Mouse (Mus musculus) lung, postnatal 0 days (tissue): ENCODE measurements at regions not wholly inside any gene's neighbourhood (a gene's known extent, or its start where the extent isn't known, plus 50 kb on each side); places are given as distances from the start of the nearest gene placed in this dataset.

Experiments used
- ATAC-seq: fragments of 200-750 bp; cut with Nextera tagmentation; 2 replicates; pipeline ENCODE4 v1.8.0; 2017; ENCODE audit warnings: moderate library complexity
- DNase-seq: peaks from one replicate; pipeline ENCODE4 v3.0.0-alpha.2; 2016; ENCODE audit warnings: low spot score
- H3K27ac ChIP-seq: fragments of 300-500 bp; sonication (generic); 2 replicates; pipeline ENCODE4 v1.5.1; 2014; ENCODE audit warnings: antibody characterized with exemption, mild to moderate bottlenecking, low read length, mixed read lengths
- H3K27me3 ChIP-seq: fragments of 300-500 bp; sonication (generic); replicated peaks from 2 replicates; pipeline ENCODE4 v1.6.1; 2014; ENCODE audit warnings: low read length, mixed read lengths; ENCODE audit not compliant: insufficient read depth
- H3K36me3 ChIP-seq: fragments of 300-500 bp; sonication (generic); 2 replicates; pipeline ENCODE4 v1.6.1; 2014; ENCODE audit warnings: low read length, mixed read lengths; ENCODE audit not compliant: insufficient read depth
- H3K4me1 ChIP-seq: fragments of 300-500 bp; sonication (generic); 2 replicates; pipeline ENCODE4 v1.6.1; 2014; ENCODE audit warnings: antibody characterized with exemption, low read depth, low read length, mixed read lengths; ENCODE audit not compliant: insufficient read depth
- H3K4me2 ChIP-seq: fragments of 300-500 bp; sonication (generic); replicated peaks from 2 replicates; pipeline ENCODE4 v1.6.1; 2014; ENCODE audit warnings: low read depth, mild to moderate bottlenecking, low read length, moderate library complexity, mixed read lengths
- H3K4me3 ChIP-seq: fragments of 300-500 bp; sonication (generic); 2 replicates; pipeline ENCODE4 v1.5.1; 2014; ENCODE audit warnings: low read depth, low read length
- H3K9ac ChIP-seq: fragments of 300-500 bp; sonication (generic); replicated peaks from 2 replicates; pipeline ENCODE4 v1.6.1; 2014; ENCODE audit warnings: low read depth, mild to moderate bottlenecking
- H3K9me3 ChIP-seq: fragments of 300-500 bp; sonication (generic); 2 replicates; pipeline ENCODE4 v1.6.1; 2016; ENCODE audit warnings: low read length, mixed read lengths
- CTCF ChIP-seq: IDR thresholded peaks from 2 replicates; pipeline ENCODE4 v1.5.1; 2016; ENCODE audit warnings: antibody characterized with exemption, mild to moderate bottlenecking
- EP300 ChIP-seq: IDR thresholded peaks from 2 replicates; pipeline ENCODE4 v1.6.1; 2016; ENCODE audit warnings: antibody characterized with exemption, mild to moderate bottlenecking, control low read depth
- whole genome bisulfite sequencing: fragments of 180-500 bp; shearing (Covaris S2); extraction: QIAGEN DNeasy Blood & Tissue Kit; methylation state at CpG from one replicate; pipeline ENCODE4 v1.1.7; 2014; 5-methylcytosine and 5-hydroxymethylcytosine counted together

- ATAC-seq = no peak
- Histone ChIP-seq H3K36me3 (no peaks in the 10 kb centered on the region), H3K4me3 (no peak overlapping the region), H3K9me3 (no peaks in the 10 kb centered on the region), H3K27me3 (no peaks in the 10 kb centered on the region), H3K9ac (no peak overlapping the region), H3K27ac (no peak overlapping the region), H3K4me2 (no peak overlapping the region), H3K4me1 (no peaks in the 10 kb centered on the region)
- WGBS = 68% methylated on average over 13 of the region's 13 CpGs
- no peak for DNase-seq
- no peak for TF ChIP-seq EP300
- TF ChIP-seq CTCF = no peak
Measured at GRCm38 (mm10) chr16:85300092-85300853, 126.7 kb upstream of the App start.

DNA sequence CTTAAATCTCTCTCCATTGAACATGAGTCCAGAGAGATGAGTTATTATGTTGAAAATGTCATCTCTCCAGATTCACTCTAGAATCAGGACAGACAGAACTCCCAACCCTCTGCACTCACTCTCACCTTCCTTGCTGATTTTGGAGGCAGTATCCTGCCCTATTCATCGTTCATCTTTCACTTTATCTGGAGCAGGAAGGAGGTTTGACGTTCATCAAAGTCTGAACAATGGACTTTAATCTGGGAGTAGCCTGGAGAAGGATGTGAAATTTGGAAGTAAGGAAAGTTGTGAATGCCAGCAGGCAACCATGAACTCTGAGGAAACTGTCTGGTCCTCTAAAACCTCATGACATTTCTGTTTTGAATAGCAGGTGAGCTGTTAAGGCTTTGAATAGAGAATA is 125.0 kb upstream of the App start:
- H3K27me3 ChIP-seq = no peaks in the 10 kb centered on the region
- no peak overlapping the region for H3K4me3 ChIP-seq
- no peak overlapping the region for H3K27ac ChIP-seq
- no peak overlapping the region for H3K4me2 ChIP-seq
- H3K9me3 ChIP-seq = no peaks in the 10 kb centered on the region
- TF ChIP-seq CTCF (no peak), EP300 (no peak)
- H3K36me3 ChIP-seq = no peaks in the 10 kb centered on the region
- DNase-seq = no peak
- no peaks in the 10 kb centered on the region for H3K4me1 ChIP-seq
- 23% methylated on average over 2 of the region's 2 CpGs for WGBS
- ATAC-seq = no peak
- H3K9ac ChIP-seq = no peak overlapping the region

DNA sequence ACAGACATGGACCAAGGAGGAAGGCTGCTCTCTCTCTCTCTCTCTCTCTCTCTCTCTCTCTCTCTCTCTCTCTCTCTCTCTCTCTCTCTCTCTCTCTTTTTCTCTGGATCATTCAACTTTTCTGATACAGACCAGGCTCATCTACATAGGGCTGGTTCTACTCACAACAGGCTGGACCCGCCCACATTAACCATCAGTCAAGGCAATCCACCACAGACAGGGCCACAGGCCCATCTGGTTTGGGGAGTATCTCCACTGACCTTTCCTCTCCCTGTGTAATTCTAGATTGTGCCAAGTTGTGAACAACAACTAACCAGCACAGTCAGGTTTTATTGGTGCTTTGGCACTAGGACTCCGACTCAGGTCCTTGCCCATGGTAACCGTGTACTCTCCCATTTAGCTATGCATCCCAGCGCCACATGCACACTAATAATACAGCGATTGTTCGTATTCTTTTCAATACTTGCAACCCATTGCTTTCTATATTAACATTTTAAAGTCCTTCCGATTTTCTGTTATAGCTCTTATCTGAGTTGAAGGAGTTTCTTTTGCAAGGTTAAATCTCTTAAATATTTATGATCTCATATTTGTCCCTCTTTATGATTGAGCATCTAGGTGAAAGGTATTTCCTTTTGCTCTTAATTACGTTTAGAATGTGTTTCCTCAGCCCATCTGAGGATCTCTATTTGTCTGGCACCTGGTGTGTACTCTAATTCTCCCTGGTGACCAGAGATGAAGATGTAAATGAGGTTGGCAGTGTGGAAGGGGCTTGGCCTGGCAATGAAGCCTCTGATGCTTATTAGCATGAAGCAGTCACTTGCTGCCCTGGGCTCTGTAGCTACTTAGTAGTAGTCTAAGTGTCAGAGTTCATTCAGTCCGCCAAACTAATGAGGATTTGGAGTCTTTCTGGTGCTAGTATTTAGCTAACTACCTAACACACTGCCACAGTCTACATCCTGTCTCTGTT is 117.7 kb upstream of the App start:
- 87% methylated on average over 9 of the region's 9 CpGs for WGBS

GRCm38 (mm10) chr16:85277862-85278261 is 104.3 kb upstream of the App start:
- Histone ChIP-seq H3K36me3 (no peaks in the 10 kb centered on the region), H3K27me3 (no peaks in the 10 kb centered on the region), H3K9me3 (no peaks in the 10 kb centered on the region), H3K4me1 (no peaks in the 10 kb centered on the region), H3K4me2 (no peak overlapping the region), H3K27ac (no peak overlapping the region), H3K4me3 (no peak overlapping the region), H3K9ac (no peak overlapping the region)
- ATAC-seq = no peak
- 60% methylated on average over 1 of the region's 1 CpGs for WGBS
- no peak for DNase-seq
- no peak for TF ChIP-seq CTCF
- no peak for TF ChIP-seq EP300

More for the DNA sequence above, 117.7 kb upstream of the App start:
- H3K4me3 ChIP-seq = no peak overlapping the region
- H3K4me2 ChIP-seq = no peak overlapping the region
- H3K9me3 ChIP-seq = no peaks in the 10 kb centered on the region
- no peak overlapping the region for H3K27ac ChIP-seq
- TF ChIP-seq EP300 = no peak
- no peak for TF ChIP-seq CTCF
- H3K9ac ChIP-seq = no peak overlapping the region
- no peaks in the 10 kb centered on the region for H3K27me3 ChIP-seq
- H3K36me3 ChIP-seq = no peaks in the 10 kb centered on the region
- no peak for DNase-seq
- ATAC-seq = no peak
- no peaks in the 10 kb centered on the region for H3K4me1 ChIP-seq

DNA sequence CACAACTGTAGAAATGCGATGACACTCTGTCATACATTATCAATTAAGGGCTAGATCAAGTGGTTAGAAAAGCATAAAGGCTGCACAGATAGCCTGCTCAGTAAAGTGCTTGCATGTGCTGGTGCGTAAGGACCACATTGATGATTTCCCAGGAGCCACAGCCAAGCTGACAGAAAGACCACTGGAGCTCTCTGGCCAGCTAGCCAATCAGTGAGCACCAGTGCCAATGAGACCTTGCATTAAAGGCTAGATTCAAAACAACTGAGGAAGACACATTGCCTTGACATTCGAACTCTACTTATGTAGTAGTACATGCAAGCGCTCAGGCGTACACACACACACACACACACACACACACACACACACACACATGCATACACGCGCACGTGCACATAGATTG is 96.1 kb upstream of the App start:
- no peak overlapping the region for H3K4me3 ChIP-seq
- 76% methylated on average over 8 of the region's 8 CpGs for WGBS
- ATAC-seq (no peak), DNase-seq (no peak)
- no peaks in the 10 kb centered on the region for H3K27me3 ChIP-seq
- H3K36me3 ChIP-seq = no peaks in the 10 kb centered on the region
- no peak overlapping the region for H3K4me2 ChIP-seq
- H3K4me1 ChIP-seq = no peaks in the 10 kb centered on the region
- no peaks in the 10 kb centered on the region for H3K9me3 ChIP-seq
- TF ChIP-seq CTCF = no peak
- H3K9ac ChIP-seq = no peak overlapping the region
- no peak overlapping the region for H3K27ac ChIP-seq

- H3K9me3 ChIP-seq = no peaks in the 10 kb centered on the region
- no peak overlapping the region for H3K4me2 ChIP-seq
- ATAC-seq = no peak
- H3K4me1 ChIP-seq = no peaks in the 10 kb centered on the region
- no peaks in the 10 kb centered on the region for H3K36me3 ChIP-seq
- no peaks in the 10 kb centered on the region for H3K27me3 ChIP-seq
- H3K27ac ChIP-seq = no peak overlapping the region
- no peak overlapping the region for H3K4me3 ChIP-seq
- 67% methylated on average over 4 of the region's 4 CpGs for WGBS
- TF ChIP-seq CTCF = no peak
- TF ChIP-seq EP300 = no peak
- no peak for DNase-seq
- H3K9ac ChIP-seq = no peak overlapping the region
Measured at GRCm38 (mm10) chr16:85259838-85260237, 86.3 kb upstream of the App start.
